Mouse (Mus musculus): ENCODE results near the gene Zg16.

The Zg16 gene

GRCm38 (mm10) chr7:127019306-127019960 is 67.7 kb downstream of the Zg16 start:
- no peak for DNase-seq

DNA sequence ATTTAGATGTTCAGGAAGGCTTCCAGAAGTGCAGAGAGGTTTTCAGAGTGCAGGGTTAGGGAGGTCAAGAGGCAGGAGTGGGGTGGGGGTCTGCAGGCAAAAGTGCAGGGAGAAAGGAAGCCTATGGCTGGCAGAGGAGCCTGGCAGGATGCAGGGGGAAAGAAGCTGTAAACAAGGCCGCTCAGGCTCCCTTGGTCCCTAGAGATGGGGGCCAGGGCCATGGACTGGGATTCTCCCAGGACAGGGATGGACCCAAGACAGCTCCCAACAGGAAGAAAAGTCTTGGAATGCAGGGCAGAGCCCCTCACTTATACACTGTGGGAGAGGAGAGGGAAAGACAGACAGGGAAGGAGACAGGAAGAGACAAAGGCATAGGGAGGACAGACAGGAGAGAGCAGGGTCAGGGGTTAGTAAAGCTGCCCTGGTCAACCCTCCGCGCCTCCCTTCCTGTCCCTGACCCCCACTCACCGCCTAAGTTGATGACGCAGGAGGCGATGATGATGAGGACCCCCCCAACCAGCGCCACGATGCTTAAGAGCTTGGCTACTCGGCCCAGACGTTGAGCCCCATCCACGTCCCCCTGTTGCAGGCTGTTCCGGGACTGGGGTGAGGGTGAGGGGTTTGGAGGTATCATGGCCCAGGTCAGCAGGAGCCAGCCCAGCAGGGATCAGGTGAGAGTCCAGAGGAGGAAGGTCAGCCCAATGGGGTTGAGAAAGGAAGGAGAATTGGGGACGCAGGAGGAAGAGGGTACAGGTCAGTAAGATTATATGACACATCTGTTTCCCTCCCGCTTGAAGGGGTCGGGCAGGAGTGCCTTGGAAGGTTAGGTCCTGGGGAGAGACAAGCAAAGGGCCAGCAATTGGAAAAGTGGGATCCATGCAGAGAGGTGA is 68.5 kb downstream of the Zg16 start:
- no peak for DNase-seq

GRCm38 (mm10) chr7:127017950-127018345 is 69.2 kb downstream of the Zg16 start:
- no peak for DNase-seq

GRCm38 (mm10) chr7:127016971-127017949 is 69.9 kb downstream of the Zg16 start, which contains the start of gene Pagr1a:
Gene Pagr1a (minus strand): TSS chr7:127017352.
- DNase-seq, result peak; percentile 97

DNA sequence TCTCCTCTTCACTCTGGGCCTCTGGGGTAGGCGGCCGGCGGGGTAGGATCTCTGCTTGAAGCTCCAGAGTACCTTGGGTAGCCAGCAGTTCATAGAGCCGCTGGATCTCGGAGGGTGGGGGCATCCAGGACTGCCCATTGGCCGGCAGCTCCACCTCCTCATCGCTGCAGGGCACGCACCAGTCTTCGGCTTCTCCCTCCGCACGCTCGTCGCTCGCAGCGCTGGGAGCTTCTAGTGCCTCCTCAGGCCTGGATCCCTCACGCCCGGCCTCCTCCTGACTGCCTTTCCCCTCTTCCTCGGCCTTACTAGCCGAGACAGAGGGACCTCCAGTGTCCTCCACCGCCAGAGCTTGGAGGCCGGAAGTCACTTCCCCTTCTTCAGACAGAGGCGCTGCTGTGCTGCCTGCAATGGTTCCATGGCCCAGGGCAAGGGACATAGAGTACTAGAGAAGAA is 70.6 kb downstream of the Zg16 start:
- DNase-seq, result peak; percentile 52

GRCm38 (mm10) chr7:127016481-127016485 is 70.8 kb downstream of the Zg16 start, which contains the start of gene Pagr1b:
Gene Pagr1b (minus strand): TSS chr7:127016484.
- DNase-seq, result no peak

DNA sequence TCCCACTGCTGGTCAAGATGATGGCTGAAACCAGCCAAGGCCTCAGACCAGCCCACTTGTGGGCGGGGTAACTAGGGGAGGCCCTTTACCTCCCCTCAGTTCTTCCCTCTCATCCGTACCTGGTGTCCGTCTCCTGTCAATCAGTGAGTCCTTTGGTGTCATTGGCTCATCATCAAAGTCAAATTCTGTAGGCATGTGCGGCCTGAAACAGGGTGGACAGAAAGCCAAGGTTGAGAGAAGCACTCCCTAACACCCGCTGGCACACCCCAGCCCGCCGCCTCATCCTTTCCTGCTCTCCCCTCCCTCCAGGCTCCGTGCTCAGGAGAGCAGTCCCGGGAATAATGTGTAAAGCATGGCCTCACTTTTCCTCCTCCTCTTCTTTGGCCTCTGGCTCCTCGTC is 71.0 kb downstream of the Zg16 start:
- no peak for DNase-seq

DNA sequence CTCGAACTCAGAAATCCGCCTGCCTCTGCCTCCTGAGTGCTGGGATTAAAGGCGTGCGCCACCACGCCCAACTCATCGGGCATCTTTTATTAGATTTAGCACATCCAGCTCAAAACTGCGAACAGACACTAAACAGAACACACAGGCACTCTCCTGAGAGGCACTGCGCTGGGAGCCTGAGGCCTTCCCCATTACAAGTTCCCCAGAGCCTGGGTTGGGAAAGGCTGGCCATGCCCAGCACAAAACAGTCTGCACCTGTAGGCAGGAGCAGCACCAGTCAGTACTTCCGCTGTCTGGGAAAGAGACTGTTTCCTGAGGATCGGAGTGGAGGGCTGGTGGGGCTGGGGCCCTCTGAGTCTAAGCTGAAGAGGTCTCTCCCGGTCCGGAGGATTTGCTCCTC is 72.1 kb downstream of the Zg16 start:
- DNase-seq, result no peak

DNA sequence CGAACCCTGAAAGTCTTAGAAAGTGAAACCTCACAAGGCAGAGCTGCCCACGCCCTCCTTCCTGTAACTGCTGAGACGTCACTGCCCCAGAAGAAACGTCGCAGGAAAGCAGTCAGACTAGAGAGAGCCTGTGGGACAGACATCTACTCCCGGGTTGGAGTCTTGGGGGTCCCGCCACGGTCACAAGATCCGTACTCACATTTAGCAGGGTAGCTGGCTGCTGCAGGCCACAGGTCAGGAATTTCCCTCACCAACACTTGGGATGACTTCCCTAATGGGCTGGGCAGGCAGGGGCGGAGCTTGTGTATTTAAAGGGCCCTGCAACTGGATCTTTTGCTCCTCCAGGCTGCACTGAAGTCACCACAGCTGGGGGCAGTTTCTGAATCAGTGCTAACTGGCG is 72.8 kb downstream of the Zg16 start, which contains the start of gene Mvp:
Gene Mvp, minus strand, starts transcription at position 302 of the 400 bp plus-strand sequence.
- DNase-seq, result no peak

DNA sequence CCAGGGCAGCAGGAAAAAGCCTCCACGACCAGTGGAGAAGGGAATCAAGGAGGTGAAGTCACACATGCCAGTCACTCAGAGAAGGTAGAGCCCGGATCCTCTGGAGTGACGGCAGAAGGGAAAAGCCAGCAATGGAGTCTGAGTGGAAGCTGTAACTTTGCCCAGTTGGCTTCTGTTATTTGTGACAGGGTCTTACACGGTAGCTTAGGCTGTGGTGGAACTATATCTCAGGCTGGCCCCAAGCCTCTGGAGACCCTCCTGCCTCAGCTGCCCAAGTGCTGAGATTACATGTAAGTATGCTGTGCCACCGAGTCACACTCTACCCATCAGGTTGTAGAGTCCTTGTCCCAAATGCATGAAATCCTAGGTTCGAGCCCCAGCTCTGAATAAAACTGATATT is 73.7 kb downstream of the Zg16 start:
- no peak for DNase-seq

DNA sequence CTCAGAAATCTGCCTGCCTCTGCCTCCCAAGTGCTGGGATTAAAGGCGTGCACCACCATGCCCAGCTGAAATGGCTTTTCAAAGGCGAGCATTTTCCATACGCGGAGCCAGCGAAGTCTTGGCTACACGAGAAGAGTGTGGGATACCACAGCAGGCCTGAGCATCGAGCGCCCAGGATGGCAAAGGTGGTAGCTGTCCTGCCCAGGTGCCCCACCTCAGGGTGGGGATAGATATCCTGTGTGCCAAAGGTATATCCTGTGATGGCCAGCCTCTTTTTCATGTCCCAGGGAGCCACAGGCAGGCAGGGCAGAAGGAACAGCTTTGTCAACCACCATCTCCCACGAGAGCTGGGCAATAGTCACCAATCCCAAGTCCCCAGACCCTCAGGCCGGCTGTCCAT is 74.3 kb downstream of the Zg16 start:
- DNase-seq, result no peak

DNA sequence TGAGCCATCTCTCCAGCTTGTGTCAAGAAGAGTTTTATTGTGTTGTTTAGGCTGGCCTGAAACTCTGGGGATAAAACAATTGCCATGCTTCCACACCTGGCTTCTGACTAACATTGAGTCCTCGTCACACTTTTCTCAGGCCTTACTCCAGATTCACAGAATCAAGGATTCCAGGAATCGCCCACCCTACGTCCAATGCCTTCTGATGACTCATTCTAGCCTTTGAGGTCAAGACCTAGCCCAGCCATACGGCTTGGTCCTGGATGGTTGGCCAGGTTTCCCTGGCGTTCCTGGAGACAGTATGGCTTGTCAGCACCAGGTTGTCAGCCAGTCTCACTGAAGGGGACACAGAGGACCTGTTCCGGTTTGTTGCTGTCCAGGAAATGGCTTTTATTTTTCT is 74.8 kb downstream of the Zg16 start:
- DNase-seq, result no peak

GRCm38 (mm10) chr7:127011717-127012116 is 75.4 kb downstream of the Zg16 start:
- no peak for DNase-seq

- no peak for DNase-seq
Measured at GRCm38 (mm10) chr7:127011051-127011450, 76.1 kb downstream of the Zg16 start.

GRCm38 (mm10) chr7:127009307-127010085 is 77.6 kb downstream of the Zg16 start:
- DNase-seq, result no peak

GRCm38 (mm10) chr7:127008239-127009019 is 78.7 kb downstream of the Zg16 start:
- no peak for DNase-seq

GRCm38 (mm10) chr7:127007313-127008024 is 79.7 kb downstream of the Zg16 start:
- no peak for DNase-seq

GRCm38 (mm10) chr7:127004122-127004875 is 82.8 kb downstream of the Zg16 start:
- DNase-seq, result no peak

DNA sequence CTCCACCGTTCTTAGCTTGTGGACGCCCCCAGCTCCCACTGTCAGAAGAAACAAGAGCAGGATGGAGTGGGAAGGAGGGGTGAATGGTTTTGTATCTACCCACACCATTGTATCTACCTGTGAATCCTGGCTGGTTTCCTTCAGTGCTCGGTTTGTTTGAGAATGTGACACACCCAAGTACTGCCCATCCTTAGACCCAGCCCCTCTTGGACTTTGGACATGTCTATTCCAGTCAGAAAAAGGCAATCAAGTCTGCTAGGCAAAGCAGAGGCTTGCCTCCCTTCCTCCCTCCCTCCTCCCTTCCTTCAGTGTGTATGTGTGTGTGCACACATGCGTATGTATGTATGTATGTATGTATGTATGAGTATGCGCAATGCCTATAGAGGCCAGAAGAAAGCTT is 83.5 kb downstream of the Zg16 start:
- no peak for DNase-seq

All from right cerebral cortex, postnatal 4 days (tissue).